Mouse (Mus musculus): ENCODE measurements around the gene Mpp5.

GRCm38 (mm10) chr12:78788266-78788873, 39.7 kb downstream of the Mpp5 start:
- TF ChIP-seq CTCF (IDR thresholded peaks at IDR 0.05; ENCODE audit: low read depth) (no peak), EP300 (IDR thresholded peaks at IDR 0.05; ENCODE audit: low read depth) (no peak)

Data from heart, postnatal 0 days (tissue).